Mouse (Mus musculus): ENCODE data around the gene Pld2.

Gene Pld2

GRCm38 (mm10) chr11:70539877-70540587 is at the start of gene Pld2:
Gene Pld2, plus strand, starts transcription at chr11:70540064.
- peak; percentile 84 for DNase-seq (ENCODE audit: low spot score)

DNA sequence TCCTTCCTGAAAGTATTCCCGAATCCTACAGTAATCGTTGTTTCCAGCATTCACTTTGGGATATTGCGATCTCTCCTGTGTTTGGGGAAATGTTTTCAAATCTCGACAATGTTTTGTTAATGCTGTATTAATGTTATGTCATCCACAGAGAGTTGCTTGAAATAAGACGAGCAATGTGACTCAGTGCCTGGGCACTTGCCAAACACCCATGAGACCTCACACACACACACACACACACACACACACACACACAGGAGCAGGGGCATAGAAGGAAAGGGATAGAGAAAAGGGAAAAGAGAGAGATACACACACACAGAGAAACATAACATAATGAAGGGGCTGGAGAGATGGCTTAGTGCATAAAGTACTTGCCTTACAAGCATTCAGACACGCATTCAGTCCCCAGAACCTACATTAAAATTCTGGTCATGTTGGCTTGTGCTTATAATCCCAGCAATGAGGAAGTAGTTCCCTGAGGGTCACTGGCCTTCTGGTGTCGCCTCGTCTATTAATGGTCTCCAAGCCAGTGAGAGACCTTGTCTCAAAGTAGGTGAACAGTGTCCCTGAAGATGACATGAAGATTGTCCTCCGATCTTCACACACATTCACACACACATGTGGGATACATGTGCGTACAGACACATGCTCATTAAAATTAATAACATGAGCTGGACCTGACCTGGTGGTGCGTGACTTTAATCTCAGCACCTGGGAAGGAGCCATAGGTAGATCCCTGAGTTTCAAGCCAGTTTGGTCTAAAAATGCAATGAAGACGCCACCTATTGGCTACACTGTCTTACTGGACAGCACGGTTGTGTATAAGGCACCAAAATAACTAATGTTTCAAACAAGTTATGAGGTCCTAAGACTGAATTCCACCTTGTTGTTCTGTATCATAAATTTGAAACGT is 40.0 kb upstream of the Pld2 start:
- DNase-seq (ENCODE audit: low spot score) = no peak

GRCm38 (mm10) chr11:70500476-70500812 is 39.4 kb upstream of the Pld2 start:
- no peak for DNase-seq (ENCODE audit: low spot score)

DNA sequence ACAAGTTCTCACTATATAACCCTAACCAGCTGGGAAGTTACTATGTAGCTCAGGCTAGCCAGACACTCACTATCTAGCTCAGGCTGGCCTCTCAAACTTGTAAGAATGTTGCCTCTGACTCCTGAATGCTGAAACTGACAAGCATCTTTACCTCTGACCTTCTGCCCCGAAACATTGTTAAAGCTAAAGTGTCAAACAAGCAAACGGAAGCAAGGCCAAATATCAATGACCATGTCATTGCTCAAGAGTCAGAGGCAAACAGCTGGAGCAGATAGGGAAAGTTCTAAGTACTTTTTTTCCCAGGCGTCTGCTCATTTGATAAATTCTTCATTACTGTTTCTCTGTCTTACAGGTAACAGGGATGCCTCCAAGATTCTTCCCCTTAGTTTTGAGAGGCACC is 37.8 kb upstream of the Pld2 start:
- DNase-seq (ENCODE audit: low spot score) = no peak

- no peak for DNase-seq (ENCODE audit: low spot score)
These were observed 34.9 kb upstream of the Pld2 start, which contains the start of gene Tm4sf5 for GRCm38 (mm10) chr11:70504970-70505369. Gene Tm4sf5, plus strand, starts transcription at chr11:70505244.

GRCm38 (mm10) chr11:70506385-70506784 is 33.5 kb upstream of the Pld2 start:
- peak; percentile 73 for DNase-seq (ENCODE audit: low spot score)

DNA sequence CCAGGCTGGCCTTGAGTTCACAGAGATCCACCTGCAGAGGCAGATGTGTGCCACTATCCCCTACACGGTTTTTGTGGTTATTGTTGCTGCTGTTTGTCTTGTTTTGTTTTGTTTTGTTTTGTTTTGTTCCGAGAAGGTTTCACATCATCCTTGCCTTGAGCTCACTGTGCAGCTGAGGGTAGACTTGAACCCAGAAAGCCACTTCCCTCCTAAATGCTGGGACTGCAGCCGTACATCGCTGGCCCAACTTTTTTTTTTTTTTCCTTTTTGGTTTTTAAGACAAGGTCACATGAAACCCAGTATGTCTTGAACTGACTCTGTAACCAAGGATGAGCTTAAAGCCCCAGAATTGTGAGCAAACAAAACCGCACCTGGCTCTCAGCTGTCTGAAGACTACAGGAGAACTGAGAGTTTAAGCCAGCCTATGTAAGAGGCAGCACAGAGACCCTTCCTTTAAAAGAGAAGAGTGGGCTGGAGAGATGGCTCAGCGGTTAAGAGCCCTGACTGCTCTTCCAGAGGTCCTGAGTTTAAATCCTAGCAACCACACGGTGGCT is 32.8 kb upstream of the Pld2 start:
- DNase-seq (ENCODE audit: low spot score) = no peak

GRCm38 (mm10) chr11:70509753-70510564 is 29.9 kb upstream of the Pld2 start:
- peak; percentile 73 for DNase-seq (ENCODE audit: low spot score)

- DNase-seq (ENCODE audit: low spot score) = no peak
These were observed 28.6 kb upstream of the Pld2 start for GRCm38 (mm10) chr11:70511242-70511641.

- no peak for DNase-seq (ENCODE audit: low spot score)
These were observed 28.0 kb upstream of the Pld2 start for GRCm38 (mm10) chr11:70511825-70512224.

- DNase-seq (ENCODE audit: low spot score) = no peak
These were observed 27.0 kb upstream of the Pld2 start for GRCm38 (mm10) chr11:70512709-70513342.

DNA sequence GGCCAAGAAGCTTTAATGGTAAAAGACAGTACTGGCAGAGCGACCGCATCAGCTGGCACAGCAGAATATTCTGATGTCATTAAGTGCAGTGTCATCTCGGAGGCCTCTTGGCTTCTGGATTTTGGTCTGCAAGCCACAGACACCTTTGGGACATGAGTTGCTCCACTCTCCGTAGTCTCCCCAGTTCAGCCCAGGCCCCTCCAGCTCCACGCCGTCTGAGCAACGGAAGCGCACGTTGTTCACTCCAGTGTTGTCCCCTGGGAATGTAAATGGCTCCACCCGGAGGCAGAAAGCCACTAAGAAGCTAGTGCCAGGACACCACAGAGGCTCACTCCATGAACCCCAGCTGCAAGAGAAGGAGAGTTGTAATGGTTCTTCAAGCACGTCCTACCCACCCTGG is 26.3 kb upstream of the Pld2 start:
- no peak for DNase-seq (ENCODE audit: low spot score)

GRCm38 (mm10) chr11:70514288-70514687 is 25.6 kb upstream of the Pld2 start, which contains the start of gene Vmo1:
Gene Vmo1, minus strand, starts transcription at chr11:70514616.
- no peak for DNase-seq (ENCODE audit: low spot score)

DNA sequence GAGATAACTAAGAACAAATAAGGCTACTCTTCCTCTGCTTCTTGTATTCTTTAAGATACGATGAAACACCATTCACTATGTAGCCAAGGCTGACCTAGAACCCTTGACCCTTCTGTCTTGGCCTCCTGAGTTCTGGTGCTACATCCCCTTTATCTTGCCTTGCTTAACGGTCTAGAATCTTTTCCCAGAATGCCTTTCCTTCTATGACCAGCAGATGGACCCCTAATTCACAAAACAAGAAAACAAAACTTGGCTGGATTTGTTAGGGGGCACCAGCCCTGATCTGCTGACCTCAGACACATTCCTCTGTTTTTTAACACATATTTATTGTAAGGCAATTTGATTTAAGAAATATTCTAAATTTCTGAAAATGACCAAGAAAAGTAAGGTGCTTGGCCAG is 23.5 kb upstream of the Pld2 start:
- DNase-seq (ENCODE audit: low spot score) = peak; percentile 72

DNA sequence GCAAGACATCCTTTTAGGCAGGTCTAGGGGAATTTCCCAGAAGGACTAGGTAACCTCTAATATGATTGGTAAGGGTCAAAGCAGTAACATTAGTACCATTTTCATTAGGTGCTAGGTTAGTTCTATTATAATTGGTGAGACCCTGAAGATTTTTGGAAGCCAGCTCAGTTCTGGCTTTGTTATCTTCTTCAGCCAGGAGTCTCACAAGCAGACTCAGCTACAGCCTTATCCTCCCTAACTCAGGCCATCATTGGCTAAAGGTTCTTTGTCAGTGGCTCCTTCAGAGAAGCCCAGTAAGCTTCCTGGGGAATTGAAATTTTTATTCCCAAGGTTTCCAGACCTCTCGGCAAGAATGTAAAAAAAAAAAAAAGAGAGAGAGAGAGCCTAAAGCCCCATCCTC is 21.4 kb upstream of the Pld2 start:
- DNase-seq (ENCODE audit: low spot score) = no peak

- no peak for DNase-seq (ENCODE audit: low spot score)
These were observed 20.9 kb upstream of the Pld2 start, which contains the start of gene Gltpd2 for GRCm38 (mm10) chr11:70518923-70519322. Gene Gltpd2, plus strand, starts transcription at chr11:70519196.

- peak; percentile 67 for DNase-seq (ENCODE audit: low spot score)
These were observed 19.6 kb upstream of the Pld2 start for GRCm38 (mm10) chr11:70520178-70520769.

DNA sequence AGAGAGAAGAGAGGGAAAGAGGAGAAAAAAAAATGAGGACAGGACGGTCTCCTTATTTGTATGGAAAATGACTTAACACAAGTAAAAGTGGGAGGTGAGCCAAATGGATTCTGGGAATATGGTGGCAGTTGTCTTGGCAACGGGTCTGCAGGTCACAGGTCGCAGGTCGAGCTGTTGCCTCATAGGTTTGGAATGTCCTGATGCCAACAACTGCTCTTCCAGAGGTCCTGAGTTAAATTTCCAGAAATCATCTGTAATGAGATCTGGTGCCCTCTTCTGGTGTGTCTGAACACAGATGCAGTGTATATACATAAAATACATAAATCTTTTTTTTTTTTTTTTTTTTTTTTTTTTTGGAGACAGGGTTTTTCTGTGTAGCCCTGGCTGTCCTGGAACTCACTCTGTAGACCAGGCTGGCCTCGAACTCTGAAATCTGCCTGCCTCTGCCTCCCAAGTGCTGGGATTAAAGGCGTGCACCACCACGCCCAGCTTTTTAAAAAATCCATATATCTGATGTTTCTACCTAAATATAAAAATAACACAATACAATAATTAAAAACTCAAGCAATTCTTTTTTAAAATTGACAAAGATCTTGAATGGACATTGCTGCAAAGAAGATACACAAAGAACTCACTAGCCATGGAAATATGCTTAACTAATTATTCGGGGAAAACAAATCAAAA is 16.4 kb upstream of the Pld2 start:
- peak; percentile 53 for DNase-seq (ENCODE audit: low spot score)

GRCm38 (mm10) chr11:70524782-70525181 is 15.1 kb upstream of the Pld2 start:
- no peak for DNase-seq (ENCODE audit: low spot score)

- peak; percentile 98 for DNase-seq (ENCODE audit: low spot score)
These were observed 14.6 kb upstream of the Pld2 start, which contains the start of gene Psmb6 for GRCm38 (mm10) chr11:70525184-70525678. Gene Psmb6, plus strand, starts transcription at chr11:70525367.

Measured in embryo, embryonic 10 days (tissue).